ENCODE assay signal across 8 mouse cellular contexts in genomic region chr2:4559883-4560247, GRCm38 (mm10).
DNase-seq lines count a peak whose midpoint lies in the region; ATAC-seq and TF ChIP-seq lines count a peak whose summit lies in the region.

No protein-coding gene starts in this region.

- H3K27ac ChIP-seq in midbrain, postnatal 0 days (ENCODE audit: low read depth, low read length): peak overlapping the region; percentile 63

- H3K4me1 ChIP-seq in lung, adult 2 months (ENCODE audit: control insufficient read depth, insufficient read depth, low read length): peaks cover 27% of the 10 kb centered on the region
- peaks cover 15% of the 10 kb centered on the region; the same call in 1 of the 2 replicates for H3K4me1 ChIP-seq in midbrain, postnatal 0 days (ENCODE audit: insufficient read depth, low read length)

- H3K9ac ChIP-seq in midbrain, postnatal 0 days (replicated peaks; ENCODE audit: low read length, poor library complexity, severe bottlenecking): peak overlapping the region; percentile 46

- no peaks in the 10 kb centered on the region for H3K9me3 ChIP-seq in midbrain, postnatal 0 days (ENCODE audit: low read length)

- peak; percentile 41 for ATAC-seq in inflammation-experienced regulatory T-cells, adult 6 months
- no peak for ATAC-seq in midbrain, postnatal 0 days (ENCODE audit: low FRiP score)

- no peaks in the 10 kb centered on the region for H3K27me3 ChIP-seq in midbrain, postnatal 0 days (ENCODE audit: insufficient read depth, low read length)

- DNase-seq in lung, adult 2 months: no peak
- no peak for DNase-seq in lung, postnatal 14 days
- DNase-seq in c-Kit-positive CD71-positive TER-119-positive erythroid progenitor cells, embryonic 14.5 days (ENCODE audit: low spot score): peak; percentile 81
- no peak for DNase-seq in midbrain, postnatal 0 days (ENCODE audit: low spot score)
- DNase-seq in left cerebral cortex, adult 8-10 months (ENCODE audit: low spot score in 2 of 2): no peak
- no peak for DNase-seq in adrenal gland, adult 2 months
- no peak for DNase-seq in cerebellum, adult 18-20 months

- TF ChIP-seq CTCF in lung, adult 2 months (IDR thresholded peaks at IDR 0.05; ENCODE audit: insufficient read depth, low read length): no peak
- no peak for TF ChIP-seq CTCF in midbrain, postnatal 0 days (IDR thresholded peaks at IDR 0.05)

- H3K4me3 ChIP-seq in lung, adult 2 months (replicated peaks; ENCODE audit: extremely low read depth, low read depth, low read length): peak overlapping the region; percentile 71
- peak overlapping the region; percentile 35 for H3K4me3 ChIP-seq in midbrain, postnatal 0 days (ENCODE audit: low read depth, low read length)

- peaks cover 2% of the 10 kb centered on the region; the same call in 1 of the 2 replicates for H3K36me3 ChIP-seq in midbrain, postnatal 0 days (ENCODE audit: insufficient read depth, low read length)

- TF ChIP-seq POLR2A in lung, adult 2 months (IDR thresholded peaks at IDR 0.05; ENCODE audit: borderline replicate concordance, extremely low read depth, low read depth, low read length): no peak

- WGBS in lung, adult 2 months: under 1% methylated on average over 8 of the region's 8 CpGs
- WGBS in midbrain, postnatal 0 days: 10% methylated on average over 8 of the region's 8 CpGs

- H3K4me2 ChIP-seq in midbrain, postnatal 0 days (ENCODE audit: low read depth, low read length, poor library complexity, severe bottlenecking): peak overlapping the region; percentile 56
